Mouse (Mus musculus) stomach, embryonic 15.5 days (tissue): ENCODE results near the gene Pnpla5. TPM values are rescaled to one million over a fixed set of nuclear protein-coding genes. Genes with fewer than 3 reads are reported as not detected.

Experiments
- microRNA-seq: library from miRNA; unstranded; fragments of <30 nt; microRNA quantifications from one replicate; pipeline ENCODE4, GENCODE M21; 2016
- polyA plus RNA-seq: library from polyadenylated mRNA; unstranded; fragments of >200 nt; fragmentation: Nextera tagmentation; extraction: Ambion mirVana; gene quantifications from 2 replicates; pipeline ENCODE4 v1.2.1, GENCODE M21; 2015

Gene Pnpla5
- polyA plus RNA-seq, 1 experiment from 2014 or later: not detected

Small RNAs within 50 kb of the gene (microRNA-seq; reads per million reads assigned to microRNA genes)
- gene Mir6392: not detected

Other genes starting within 250 kb of the Pnpla5 start
- 0.19 and 0.31 TPM in 2 replicates for gene Efcab6, start 57.8 kb downstream of the Pnpla5 start, polyA plus RNA-seq
- gene Sult4a1, start 17.4 kb downstream of the Pnpla5 start, polyA plus RNA-seq: 4.9 and 5.0 TPM in 2 replicates
- gene Pnpla3, start 44.7 kb upstream of the Pnpla5 start, polyA plus RNA-seq: 0.85 and 0.98 TPM in 2 replicates
- gene Samm50, start 69.1 kb upstream of the Pnpla5 start, polyA plus RNA-seq: 103 and 118 TPM in 2 replicates
- 3.1 and 3.6 TPM in 2 replicates for gene Parvb, start 108.9 kb upstream of the Pnpla5 start, polyA plus RNA-seq
- gene Parvg, start 200.9 kb upstream of the Pnpla5 start, polyA plus RNA-seq: 3.8 and 3.9 TPM in 2 replicates